Mouse (Mus musculus) midbrain, embryonic 16.5 days (tissue): ENCODE measurements around the gene Avpr2. TPM values are rescaled to one million over a fixed set of nuclear protein-coding genes. Genes with fewer than 3 reads are reported as not detected.

Source experiments
- ATAC-seq: fragments of 200-750 bp; cut with Nextera tagmentation; 2 replicates; pipeline ENCODE4 v1.8.0; 2017; ENCODE audit warnings: moderate TSS enrichment
- H3K27ac ChIP-seq: fragments of 300-500 bp; sonication (generic); 2 replicates; pipeline ENCODE4 v1.5.1; 2014; ENCODE audit warnings: mild to moderate bottlenecking, low read length, mixed read lengths
- H3K27me3 ChIP-seq: fragments of 300-500 bp; sonication (generic); 2 replicates; pipeline ENCODE4 v1.6.1; 2014; ENCODE audit warnings: low read depth, low read length, mixed read lengths; ENCODE audit not compliant: control insufficient read depth, insufficient read depth
- H3K36me3 ChIP-seq: fragments of 300-500 bp; sonication (generic); 2 replicates; pipeline ENCODE4 v1.6.1; 2014; ENCODE audit warnings: mild to moderate bottlenecking, low read length, moderate library complexity, mixed read lengths; ENCODE audit not compliant: control insufficient read depth, insufficient read depth
- H3K4me1 ChIP-seq: fragments of 300-500 bp; sonication (generic); 2 replicates; pipeline ENCODE4 v1.6.1; 2014; ENCODE audit warnings: mild to moderate bottlenecking, low read length, mixed read lengths; ENCODE audit not compliant: control insufficient read depth, insufficient read depth
- H3K4me2 ChIP-seq: fragments of 300-500 bp; sonication (generic); 2 replicates; pipeline ENCODE4 v1.6.1; 2014; ENCODE audit warnings: mild to moderate bottlenecking, low read length, mixed read lengths
- H3K4me3 ChIP-seq: fragments of 300-500 bp; sonication (generic); 2 replicates; pipeline ENCODE4 v1.5.1; 2014; ENCODE audit warnings: low read depth, mild to moderate bottlenecking, low read length, moderate library complexity, mixed read lengths
- H3K9ac ChIP-seq: fragments of 300-500 bp; sonication (generic); 2 replicates; pipeline ENCODE4 v1.6.1; 2014; ENCODE audit warnings: low read depth, low read length, mixed read lengths
- H3K9me3 ChIP-seq: fragments of 300-500 bp; sonication (generic); replicated peaks from 2 replicates; pipeline ENCODE4 v1.6.1; 2014; ENCODE audit warnings: mild to moderate bottlenecking, low read length, mixed read lengths; ENCODE audit not compliant: control insufficient read depth, poor library complexity, severe bottlenecking
- WGBS: fragments of 180-500 bp; shearing (Covaris S2); extraction: QIAGEN DNeasy Blood & Tissue Kit; methylation state at CpG from one replicate; pipeline ENCODE4 v1.1.7; 2014; 5-methylcytosine and 5-hydroxymethylcytosine counted together
- polyA plus RNA-seq: library from polyadenylated mRNA; unstranded; fragments of >200 nt; fragmentation: Nextera tagmentation; extraction: Ambion mirVana; gene quantifications from 2 replicates; pipeline ENCODE4 v1.2.1, GENCODE M21; 2015

Avpr2 gene
- polyA plus RNA-seq, 1 experiment from 2014 or later: 0.09 TPM

DNA sequence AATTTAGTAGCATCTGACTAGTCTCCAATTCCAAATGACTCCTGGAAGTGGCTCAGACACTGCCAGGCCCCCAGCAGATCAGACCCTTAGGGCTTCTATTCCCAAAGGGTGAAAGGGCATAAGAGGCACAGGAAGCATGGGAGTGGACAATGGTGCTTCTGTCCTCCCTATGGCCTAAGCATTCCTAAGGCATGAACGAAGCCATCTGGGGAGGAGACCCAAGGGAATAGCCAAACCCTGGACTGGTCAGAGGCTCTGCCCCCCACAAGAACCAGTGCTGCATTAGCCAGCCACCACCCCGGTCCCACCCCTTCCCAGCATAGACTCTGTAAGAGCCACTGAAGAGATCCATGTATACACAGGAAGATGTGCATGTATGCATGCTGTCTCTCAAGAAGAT is 16.0 kb upstream of the Avpr2 start:
- peak overlapping the region; percentile 45 for H3K4me2 ChIP-seq
- no peaks in the 10 kb centered on the region for H3K36me3 ChIP-seq
- H3K27ac ChIP-seq: no peak overlapping the region
- H3K9me3 ChIP-seq: no peaks in the 10 kb centered on the region
- no peak for ATAC-seq
- H3K4me3 ChIP-seq: peak overlapping the region; percentile 11
- 84% methylated on average over 2 of the region's 2 CpGs for WGBS
- peaks cover 17% of the 10 kb centered on the region for H3K4me1 ChIP-seq
- H3K9ac ChIP-seq: no peak overlapping the region
- no peaks in the 10 kb centered on the region for H3K27me3 ChIP-seq

DNA sequence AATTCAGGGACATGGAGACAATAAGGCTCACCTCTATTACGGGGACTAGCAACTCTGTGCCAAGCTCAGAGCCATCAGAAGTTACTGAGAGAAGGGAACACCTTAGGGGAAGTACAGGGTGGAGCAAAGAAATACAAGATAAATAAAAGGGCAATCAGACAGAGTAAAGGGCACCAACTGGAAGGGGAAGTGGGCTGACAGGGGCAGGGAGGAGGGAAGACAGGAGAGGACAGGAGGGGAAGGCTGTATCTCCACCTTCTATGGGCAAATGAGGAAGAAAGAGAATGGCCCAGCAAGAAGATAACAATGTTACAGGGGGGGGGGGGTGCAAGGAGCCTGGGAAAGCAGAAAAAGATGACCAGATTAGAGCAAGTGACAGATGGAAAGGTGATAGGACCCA is 14.9 kb upstream of the Avpr2 start:
- Histone ChIP-seq H3K36me3 (no peaks in the 10 kb centered on the region), H3K27ac (no peak overlapping the region), H3K4me1 (peaks cover 15% of the 10 kb centered on the region), H3K9ac (no peak overlapping the region), H3K4me3 (no peak overlapping the region), H3K9me3 (no peaks in the 10 kb centered on the region), H3K27me3 (no peaks in the 10 kb centered on the region), H3K4me2 (peak overlapping the region; percentile 45)
- ATAC-seq: no peak
- WGBS: 83% methylated on average over 1 of the region's 1 CpGs

DNA sequence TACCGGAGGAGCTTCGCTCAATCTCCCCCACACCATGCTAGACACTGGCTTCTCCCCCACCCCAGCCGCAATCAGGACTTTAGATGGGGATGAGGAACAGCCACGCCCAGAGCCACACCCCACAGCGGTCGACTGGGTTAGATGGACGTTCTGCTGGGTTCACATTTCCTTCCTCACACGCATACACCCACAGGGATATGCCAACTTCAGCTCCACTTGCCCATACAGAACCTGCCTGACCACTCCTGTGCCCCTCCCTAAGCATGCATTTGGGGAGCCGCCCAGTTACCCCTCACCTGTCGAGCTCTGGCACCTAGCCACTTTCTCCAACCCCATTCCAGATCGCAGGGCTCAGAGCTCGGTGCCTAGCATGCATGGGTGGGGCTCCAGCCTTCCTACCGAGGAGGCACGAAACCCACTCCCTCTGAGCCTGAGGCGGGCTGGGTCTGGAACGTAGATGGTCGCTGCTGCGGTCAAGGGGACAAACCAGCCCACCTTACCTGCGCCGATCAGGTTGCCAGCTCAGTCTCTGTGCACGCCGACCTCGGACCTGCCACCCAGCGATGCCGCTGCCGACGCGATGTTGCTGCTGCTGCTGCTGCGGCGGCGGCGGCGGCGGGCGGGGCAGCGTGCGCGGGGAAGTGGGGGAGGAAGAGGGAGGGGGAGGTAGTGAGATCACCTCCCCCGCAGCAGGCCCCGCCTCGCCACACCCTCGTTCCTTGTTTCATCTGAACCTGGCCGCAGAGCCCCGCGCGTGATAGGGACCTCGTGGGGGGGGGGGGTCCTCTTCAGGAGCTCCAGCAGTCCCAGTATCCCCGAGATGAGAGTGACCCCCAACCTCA is 11.5 kb upstream of the Avpr2 start:
- Histone ChIP-seq H3K9me3 (no peaks in the 10 kb centered on the region), H3K9ac (peak overlapping the region; percentile 74), H3K27ac (peak overlapping the region; percentile 80), H3K4me1 (peaks cover 15% of the 10 kb centered on the region), H3K36me3 (no peaks in the 10 kb centered on the region), H3K27me3 (no peaks in the 10 kb centered on the region), H3K4me3 (peak overlapping the region; percentile 59), H3K4me2 (peak overlapping the region; percentile 60)
- 21% methylated on average over 31 of the region's 48 CpGs for WGBS
- ATAC-seq: peak; percentile 62

DNA sequence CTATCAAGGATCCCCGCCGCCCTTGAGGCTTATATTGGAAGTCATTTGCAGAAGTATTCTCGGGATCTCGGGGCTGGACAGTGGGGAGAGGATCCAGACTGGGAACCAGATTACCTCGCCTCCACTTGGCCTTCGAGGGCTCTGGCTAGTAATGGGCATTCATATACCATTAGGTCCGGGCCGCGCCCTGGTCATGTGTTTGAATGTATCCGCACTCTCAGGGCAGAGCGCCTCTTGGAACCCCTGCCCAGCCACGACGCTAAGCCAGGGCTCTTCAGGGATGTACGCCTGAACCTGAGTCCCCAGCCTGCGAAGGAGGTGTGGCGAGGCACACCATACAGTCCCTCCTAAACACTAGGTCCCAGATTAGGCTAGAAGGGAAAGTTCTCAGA is 10.9 kb upstream of the Avpr2 start:
- ATAC-seq: peak; percentile 55
- Histone ChIP-seq H3K9me3 (no peaks in the 10 kb centered on the region), H3K36me3 (no peaks in the 10 kb centered on the region), H3K27me3 (no peaks in the 10 kb centered on the region), H3K4me2 (peak overlapping the region; percentile 60), H3K4me1 (peaks cover 15% of the 10 kb centered on the region), H3K9ac (peak overlapping the region; percentile 74), H3K27ac (peak overlapping the region; percentile 80), H3K4me3 (peak overlapping the region; percentile 59)
- WGBS: 14% methylated on average over 16 of the region's 16 CpGs

DNA sequence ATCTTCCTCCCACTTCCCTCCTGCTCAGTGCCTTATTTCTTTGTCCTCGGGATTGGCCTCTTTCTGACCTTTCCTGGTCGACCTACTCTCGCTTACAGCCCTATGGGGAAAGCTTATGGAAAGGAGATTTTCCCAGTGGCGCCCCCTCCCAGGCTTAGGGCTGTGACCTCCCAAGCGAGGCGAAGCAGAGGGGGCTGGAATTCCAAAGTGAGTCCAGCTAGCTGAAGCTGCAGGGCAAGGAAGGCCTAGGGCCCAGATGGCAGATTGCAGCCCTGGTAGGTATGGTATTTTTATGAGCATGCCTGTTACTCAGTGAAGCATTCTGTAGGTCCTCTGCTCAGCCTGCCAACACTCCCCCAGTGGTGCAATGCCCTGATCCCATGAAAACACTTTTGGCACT is 10.4 kb upstream of the Avpr2 start:
- H3K27ac ChIP-seq: peak overlapping the region; percentile 80; the same call in 1 of the 2 replicates

DNA sequence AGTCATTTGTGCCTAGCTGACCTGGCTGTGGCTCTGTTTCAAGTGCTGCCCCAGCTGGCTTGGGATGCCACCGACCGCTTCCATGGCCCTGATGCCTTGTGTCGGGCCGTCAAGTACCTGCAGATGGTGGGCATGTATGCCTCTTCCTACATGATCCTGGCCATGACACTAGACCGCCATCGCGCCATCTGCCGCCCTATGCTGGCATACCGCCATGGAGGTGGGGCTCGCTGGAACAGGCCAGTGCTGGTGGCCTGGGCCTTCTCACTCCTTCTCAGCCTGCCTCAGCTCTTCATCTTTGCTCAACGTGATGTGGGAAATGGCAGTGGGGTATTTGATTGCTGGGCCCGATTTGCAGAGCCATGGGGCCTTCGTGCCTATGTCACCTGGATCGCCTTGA is 931 bp downstream of the Avpr2 start:
- WGBS: 90% methylated on average over 14 of the region's 14 CpGs
- no peaks in the 10 kb centered on the region for H3K36me3 ChIP-seq
- no peaks in the 10 kb centered on the region for H3K27me3 ChIP-seq
- no peaks in the 10 kb centered on the region for H3K9me3 ChIP-seq
- no peak overlapping the region for H3K9ac ChIP-seq
- H3K4me1 ChIP-seq: no peaks in the 10 kb centered on the region
- no peak for ATAC-seq
- H3K4me2 ChIP-seq: no peak overlapping the region
- H3K4me3 ChIP-seq: no peak overlapping the region
- no peak overlapping the region for H3K27ac ChIP-seq

More for the DNA sequence above, 10.4 kb upstream of the Avpr2 start:
- peak overlapping the region; percentile 60 for H3K4me2 ChIP-seq
- H3K27me3 ChIP-seq: no peaks in the 10 kb centered on the region
- WGBS: 23% methylated on average over 6 of the region's 6 CpGs
- H3K4me3 ChIP-seq: peak overlapping the region; percentile 59; the same call in 1 of the 2 replicates
- H3K9ac ChIP-seq: peak overlapping the region; percentile 74; the same call in 1 of the 2 replicates
- peaks cover 11% of the 10 kb centered on the region for H3K4me1 ChIP-seq
- no peaks in the 10 kb centered on the region for H3K36me3 ChIP-seq
- ATAC-seq: peak; percentile 25
- no peaks in the 10 kb centered on the region for H3K9me3 ChIP-seq

DNA sequence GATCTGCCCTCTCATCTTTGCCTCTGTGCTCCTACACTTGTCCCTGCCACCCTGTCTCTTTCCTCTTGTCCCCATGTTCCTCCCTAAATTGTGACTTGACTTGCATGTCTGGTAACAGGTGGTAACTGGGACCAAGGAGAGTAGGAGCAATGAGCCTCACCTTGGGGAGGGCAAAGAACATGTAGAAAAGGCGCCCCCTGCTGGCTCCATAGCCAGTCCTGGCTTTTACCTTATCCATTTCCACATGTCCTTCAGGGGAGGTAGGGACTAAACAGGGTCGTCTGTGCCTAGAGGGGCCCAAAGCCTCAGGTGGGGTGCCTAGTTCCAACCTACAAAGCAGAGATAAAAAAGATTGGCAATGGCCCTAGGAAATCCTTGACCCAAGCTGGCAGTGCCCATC is 3.8 kb downstream of the Avpr2 start, which contains the start of gene L1cam:
L1cam (minus strand) TSS at position 387 of the 400 bp plus-strand sequence.
- Histone ChIP-seq H3K36me3 (no peaks in the 10 kb centered on the region), H3K4me2 (no peak within 1 kb of the TSS), H3K9ac (no peak within 1 kb of the TSS), H3K27ac (no peak within 1 kb of the TSS), H3K9me3 (no peaks in the 10 kb centered on the region), H3K27me3 (no peaks in the 10 kb centered on the region), H3K4me1 (no peaks in the 10 kb centered on the region), H3K4me3 (no peak within 1 kb of the TSS)
- WGBS: 18% methylated on average over 2 of the region's 2 CpGs
- ATAC-seq: no peak

DNA sequence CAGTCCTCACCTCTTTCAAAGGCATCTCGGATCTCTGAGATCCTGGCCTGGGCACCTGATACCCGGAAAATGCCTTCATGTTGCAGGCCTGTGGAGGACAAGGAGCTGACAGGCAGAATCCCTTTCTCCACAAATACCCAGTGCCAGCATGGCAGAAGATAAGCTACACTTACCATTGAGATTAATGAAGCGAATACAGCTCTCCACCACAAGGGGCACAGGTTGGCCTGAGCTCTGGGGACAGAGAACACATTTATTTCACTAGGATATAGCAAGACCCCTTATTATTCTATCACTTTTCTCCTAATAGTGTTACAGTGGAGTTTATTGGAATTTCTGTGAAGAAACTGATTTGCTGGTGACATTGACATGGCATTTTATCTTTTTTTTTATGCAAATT is 6.1 kb downstream of the Avpr2 start:
- Histone ChIP-seq H3K27me3 (no peaks in the 10 kb centered on the region), H3K9ac (no peak overlapping the region)
- WGBS: 76% methylated on average over 3 of the region's 3 CpGs

GRCm38 (mm10) chrX:73910049-73910448 is 18.1 kb downstream of the Avpr2 start:
- no peak overlapping the region for H3K4me3 ChIP-seq
- ATAC-seq: no peak
- WGBS: 68% methylated on average over 1 of the region's 1 CpGs
- no peaks in the 10 kb centered on the region for H3K9me3 ChIP-seq
- H3K36me3 ChIP-seq: no peaks in the 10 kb centered on the region
- 0 out of 2 replicates have a peak, but pooled peaks cover 2% of the 10 kb centered on the region for H3K4me1 ChIP-seq
- no peaks in the 10 kb centered on the region for H3K27me3 ChIP-seq
- no peak overlapping the region for H3K9ac ChIP-seq
- no peak overlapping the region for H3K4me2 ChIP-seq
- H3K27ac ChIP-seq: no peak overlapping the region

More for the DNA sequence above, 6.1 kb downstream of the Avpr2 start:
- no peaks in the 10 kb centered on the region for H3K36me3 ChIP-seq
- no peak overlapping the region for H3K4me3 ChIP-seq
- no peak for ATAC-seq
- no peaks in the 10 kb centered on the region for H3K9me3 ChIP-seq
- H3K4me1 ChIP-seq: no peaks in the 10 kb centered on the region
- H3K27ac ChIP-seq: no peak overlapping the region
- H3K4me2 ChIP-seq: no peak overlapping the region
